Mouse (Mus musculus) forebrain, embryonic 10.5 days (tissue): Measurements from ENCODE around the gene Rpl21. TPM values are rescaled to one million over a fixed set of nuclear protein-coding genes. Genes with fewer than 3 reads are reported as not detected.
A peak's percentile ranks its signal among the peaks of the same experiment; 100 is the strongest.

ENCODE experiments used
- DNase-seq: peaks from one replicate; pipeline ENCODE4 v3.0.0-alpha.2; 2017; ENCODE audit warnings: low spot score; ENCODE audit errors: extremely low spot score
- H3K27ac ChIP-seq: fragments of 300-500 bp; sonication (generic); 2 replicates; pipeline ENCODE4 v1.5.1; 2016; ENCODE audit warnings: mild to moderate bottlenecking
- H3K27me3 ChIP-seq: fragments of 300-500 bp; sonication (generic); 2 replicates; pipeline ENCODE4 v1.6.1; 2016; ENCODE audit warnings: mild to moderate bottlenecking; ENCODE audit not compliant: poor library complexity, severe bottlenecking
- H3K36me3 ChIP-seq: fragments of 300-500 bp; sonication (generic); replicated peaks from 2 replicates; pipeline ENCODE4 v1.6.1; 2016; ENCODE audit warnings: mild to moderate bottlenecking, moderate library complexity
- H3K4me1 ChIP-seq: fragments of 300-500 bp; sonication (generic); 2 replicates; pipeline ENCODE4 v1.6.1; 2016
- H3K4me3 ChIP-seq: fragments of 300-500 bp; sonication (generic); 2 replicates; pipeline ENCODE4 v1.5.1; 2016; ENCODE audit warnings: mild to moderate bottlenecking, moderate library complexity
- H3K9me3 ChIP-seq: fragments of 300-500 bp; sonication (generic); 2 replicates; pipeline ENCODE4 v1.6.1; 2016; ENCODE audit warnings: mild to moderate bottlenecking, moderate library complexity
- WGBS: fragments of 180-500 bp; shearing (Covaris S2); methylation state at CpG from one replicate; pipeline ENCODE4 v1.1.7; 2016; 5-methylcytosine and 5-hydroxymethylcytosine counted together
- polyA plus RNA-seq: library from polyadenylated mRNA; unstranded; fragments of >200 nt; fragmentation: Nextera tagmentation; extraction: Ambion mirVana; gene quantifications from 2 replicates; pipeline ENCODE4 v1.2.1, GENCODE M21; 2016

Rpl21 gene
- polyA plus RNA-seq, result 529 and 540 TPM in 2 replicates

- H3K9me3 ChIP-seq, result no peaks in the 10 kb centered on the region
- peak within 1 kb of the TSS; percentile 87 for H3K4me3 ChIP-seq
- peak within 1 kb of the TSS; percentile 100 for H3K27ac ChIP-seq
- under 1% methylated on average over 60 of the region's 60 CpGs for WGBS
- peaks cover 42% of the 10 kb centered on the region for H3K36me3 ChIP-seq
- H3K4me1 ChIP-seq, result peaks cover 24% of the 10 kb centered on the region
- no peaks in the 10 kb centered on the region for H3K27me3 ChIP-seq
- DNase-seq, result peak; percentile 96
Measured at GRCm38 (mm10) chr5:146832769-146833448, at the start of gene Rpl21. Gene Rpl21, plus strand, starts transcription at chr5:146832890.

GRCm38 (mm10) chr5:146783300-146783699, 49.4 kb upstream of the Rpl21 start:
- no peak for DNase-seq
- 93% methylated on average over 10 of the region's 10 CpGs for WGBS
- H3K27me3 ChIP-seq, result no peaks in the 10 kb centered on the region
- peaks cover 5% of the 10 kb centered on the region for H3K36me3 ChIP-seq
- no peak overlapping the region for H3K27ac ChIP-seq
- no peak overlapping the region for H3K4me3 ChIP-seq
- H3K9me3 ChIP-seq, result no peaks in the 10 kb centered on the region
- peaks cover 4% of the 10 kb centered on the region; the same call in 1 of the 2 replicates for H3K4me1 ChIP-seq

GRCm38 (mm10) chr5:146783891-146784290, 48.8 kb upstream of the Rpl21 start:
- Histone ChIP-seq H3K4me1 (peaks cover 4% of the 10 kb centered on the region; the same call in 1 of the 2 replicates), H3K36me3 (peaks cover 5% of the 10 kb centered on the region), H3K27ac (no peak overlapping the region), H3K9me3 (no peaks in the 10 kb centered on the region), H3K4me3 (no peak overlapping the region), H3K27me3 (no peaks in the 10 kb centered on the region)
- 95% methylated on average over 10 of the region's 10 CpGs for WGBS
- DNase-seq, result no peak

GRCm38 (mm10) chr5:146786123-146786522, 46.6 kb upstream of the Rpl21 start:
- Histone ChIP-seq H3K27ac (no peak overlapping the region), H3K4me3 (no peak overlapping the region), H3K9me3 (no peaks in the 10 kb centered on the region), H3K4me1 (peaks cover 10% of the 10 kb centered on the region), H3K36me3 (peaks cover 5% of the 10 kb centered on the region), H3K27me3 (no peaks in the 10 kb centered on the region)
- no peak for DNase-seq
- 91% methylated on average over 8 of the region's 8 CpGs for WGBS

- Histone ChIP-seq H3K27me3 (no peaks in the 10 kb centered on the region), H3K27ac (no peak overlapping the region), H3K4me1 (peaks cover 37% of the 10 kb centered on the region), H3K9me3 (no peaks in the 10 kb centered on the region), H3K36me3 (no peaks in the 10 kb centered on the region), H3K4me3 (no peak overlapping the region)
- 90% methylated on average over 9 of the region's 9 CpGs for WGBS
- DNase-seq, result no peak
Measured at GRCm38 (mm10) chr5:146789413-146789812, 43.3 kb upstream of the Rpl21 start.

- H3K9me3 ChIP-seq, result no peaks in the 10 kb centered on the region
- DNase-seq, result no peak
- H3K36me3 ChIP-seq, result no peaks in the 10 kb centered on the region
- peaks cover 39% of the 10 kb centered on the region for H3K4me1 ChIP-seq
- H3K27ac ChIP-seq, result no peak overlapping the region
- H3K27me3 ChIP-seq, result no peaks in the 10 kb centered on the region
- no peak overlapping the region for H3K4me3 ChIP-seq
- WGBS, result 85% methylated on average over 8 of the region's 8 CpGs
Measured at GRCm38 (mm10) chr5:146790944-146791343, 41.7 kb upstream of the Rpl21 start.

GRCm38 (mm10) chr5:146792140-146792791, 40.4 kb upstream of the Rpl21 start:
- Histone ChIP-seq H3K4me1 (peaks cover 39% of the 10 kb centered on the region), H3K4me3 (no peak overlapping the region)
- WGBS, result 81% methylated on average over 7 of the region's 7 CpGs

GRCm38 (mm10) chr5:146793630-146794083, 39.0 kb upstream of the Rpl21 start:
- Histone ChIP-seq H3K9me3 (no peaks in the 10 kb centered on the region), H3K4me1 (peaks cover 39% of the 10 kb centered on the region), H3K27me3 (no peaks in the 10 kb centered on the region), H3K4me3 (peak overlapping the region; percentile 97), H3K27ac (peak overlapping the region; percentile 93), H3K36me3 (no peaks in the 10 kb centered on the region)
- DNase-seq, result no peak
- WGBS, result 13% methylated on average over 18 of the region's 18 CpGs

More at GRCm38 (mm10) chr5:146792140-146792791, 40.4 kb upstream of the Rpl21 start:
- Histone ChIP-seq H3K27ac (no peak overlapping the region), H3K36me3 (no peaks in the 10 kb centered on the region), H3K9me3 (no peaks in the 10 kb centered on the region), H3K27me3 (no peaks in the 10 kb centered on the region)
- no peak for DNase-seq

GRCm38 (mm10) chr5:146794084-146794852, 38.4 kb upstream of the Rpl21 start:
- DNase-seq, result peak; percentile 60
- 2% methylated on average over 72 of the region's 83 CpGs for WGBS

GRCm38 (mm10) chr5:146794853-146795252, 37.8 kb upstream of the Rpl21 start, which contains the start of gene Usp12:
Gene Usp12, minus strand, starts transcription at chr5:146795006.
- no peaks in the 10 kb centered on the region for H3K36me3 ChIP-seq
- H3K27ac ChIP-seq, result peak within 1 kb of the TSS; percentile 93
- WGBS, result under 1% methylated on average over 34 of the region's 51 CpGs
- DNase-seq, result peak; percentile 96
- no peaks in the 10 kb centered on the region for H3K27me3 ChIP-seq
- H3K4me3 ChIP-seq, result peak within 1 kb of the TSS; percentile 97
- peaks cover 39% of the 10 kb centered on the region for H3K4me1 ChIP-seq
- H3K9me3 ChIP-seq, result no peaks in the 10 kb centered on the region

More at GRCm38 (mm10) chr5:146794084-146794852, 38.4 kb upstream of the Rpl21 start:
- Histone ChIP-seq H3K9me3 (no peaks in the 10 kb centered on the region), H3K27me3 (no peaks in the 10 kb centered on the region), H3K4me3 (peak overlapping the region; percentile 97), H3K27ac (peak overlapping the region; percentile 93), H3K4me1 (peaks cover 39% of the 10 kb centered on the region), H3K36me3 (no peaks in the 10 kb centered on the region)

- Histone ChIP-seq H3K9me3 (no peaks in the 10 kb centered on the region), H3K36me3 (no peaks in the 10 kb centered on the region), H3K27ac (no peak overlapping the region), H3K4me3 (no peak overlapping the region), H3K27me3 (no peaks in the 10 kb centered on the region), H3K4me1 (peaks cover 37% of the 10 kb centered on the region)
- WGBS, result 72% methylated on average over 13 of the region's 13 CpGs
- no peak for DNase-seq
Measured at GRCm38 (mm10) chr5:146795728-146796127, 37.0 kb upstream of the Rpl21 start.

- WGBS, result 76% methylated on average over 9 of the region's 9 CpGs
- Histone ChIP-seq H3K9me3 (peaks cover 12% of the 10 kb centered on the region; the same call in 1 of the 2 replicates), H3K4me3 (no peak overlapping the region), H3K4me1 (peaks cover 16% of the 10 kb centered on the region), H3K36me3 (no peaks in the 10 kb centered on the region), H3K27ac (no peak overlapping the region), H3K27me3 (no peaks in the 10 kb centered on the region)
- DNase-seq, result no peak
Measured at GRCm38 (mm10) chr5:146798031-146798430, 34.7 kb upstream of the Rpl21 start.
